Mouse (Mus musculus): Measurements from ENCODE around the gene Ahcyl1.

DNA sequence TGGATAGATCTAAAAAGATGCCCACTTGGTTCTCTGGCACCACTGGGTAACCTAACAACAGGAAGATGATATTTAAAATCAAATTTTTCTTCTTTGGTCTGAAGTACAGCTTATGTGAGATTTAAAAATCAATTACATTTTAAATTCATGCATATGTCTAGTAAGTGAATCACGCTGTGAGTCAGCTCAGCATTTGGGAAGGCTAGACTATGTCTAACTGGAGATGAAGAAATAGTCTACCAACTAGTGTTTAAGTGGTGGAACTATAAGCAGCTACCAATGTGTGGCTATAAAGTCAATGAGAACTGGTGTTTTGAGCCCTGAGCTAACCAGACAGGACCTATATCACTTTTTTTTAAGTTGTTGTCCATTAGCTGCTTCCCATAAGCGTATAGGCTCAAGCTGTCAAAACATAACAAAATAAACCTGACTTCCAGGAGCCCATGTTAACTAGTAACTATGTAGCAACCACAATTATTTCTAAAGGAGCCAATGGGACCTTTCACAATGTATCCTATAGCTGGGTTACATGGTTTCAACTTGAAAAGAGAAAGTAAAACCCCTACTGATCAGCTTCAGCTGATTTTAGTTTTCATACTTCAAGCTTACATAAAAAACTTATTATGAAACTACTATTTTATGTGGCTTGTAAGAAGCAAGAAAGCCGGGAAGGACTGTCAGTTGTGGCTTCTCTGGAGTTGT, 9.9 kb downstream of the Ahcyl1 start:
- TF ChIP-seq CTCF (IDR thresholded peaks at IDR 0.05; ENCODE audit: low read depth): no peak
- TF ChIP-seq EP300 (IDR thresholded peaks at IDR 0.05; ENCODE audit: low read depth): no peak
